In the genomic region with DNA sequence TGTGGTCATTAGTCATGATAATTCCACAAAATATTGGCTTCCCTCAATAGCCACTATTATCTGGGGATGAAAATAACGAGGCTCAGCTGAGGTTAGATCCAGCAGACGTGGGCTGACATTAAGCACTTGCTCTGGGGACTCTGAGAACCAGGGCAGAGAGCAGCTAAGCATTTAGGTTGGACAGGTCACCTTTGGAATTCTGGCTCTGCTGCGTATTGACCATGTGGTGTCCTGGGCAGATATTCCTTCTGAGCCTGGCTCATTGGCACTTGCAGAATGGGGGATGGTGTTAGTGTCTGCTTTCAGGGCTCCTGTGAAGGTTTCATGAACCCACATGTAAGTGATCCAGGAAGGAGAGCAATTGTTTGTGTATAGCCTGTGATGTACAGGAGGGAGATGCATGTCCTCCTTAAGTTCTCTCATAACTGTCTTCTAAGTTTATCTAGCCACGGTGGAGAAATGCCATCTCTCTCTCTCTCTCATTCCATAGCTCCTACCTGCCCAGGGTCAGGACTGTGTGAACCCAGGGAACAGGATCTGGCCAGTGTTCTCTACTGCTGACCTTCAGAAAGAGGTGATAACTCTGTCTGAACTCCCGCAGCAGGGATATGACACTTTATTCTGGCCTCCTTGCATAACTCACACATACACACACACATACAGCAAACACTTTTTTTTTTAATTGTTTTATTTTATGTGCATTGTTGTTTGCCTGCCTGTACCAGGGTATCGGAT, we compare ENCODE assay signal across 14 mouse cellular contexts. TPM values are rescaled to one million over a fixed set of nuclear protein-coding genes. Genes with fewer than 3 reads are reported as not detected.
A peak's percentile ranks its signal among the peaks of the same experiment; 100 is the strongest.
DNase-seq lines count a peak whose midpoint lies in the region; ATAC-seq and TF ChIP-seq lines count a peak whose summit lies in the region.
"Had no signal": no experiment of that assay in that cellular context is flagged by ENCODE, and none has a peak within 500 bp of the region (broad histone marks: within the 10 kb centered on the region; RNA-seq: fewer than 3 reads in every experiment).

No protein-coding gene starts in this region.

- no peak overlapping the region for H3K4me2 ChIP-seq in heart, postnatal 0 days (ENCODE audit: low read depth, low read length)
- H3K4me2 ChIP-seq: intestine, embryonic 15.5 days had no signal

- no peak overlapping the region for H3K4me3 ChIP-seq in heart, postnatal 0 days (ENCODE audit: low read depth, low read length)
- H3K4me3 ChIP-seq: intestine, embryonic 15.5 days had no signal

- peak; percentile 69 for DNase-seq in gastrocnemius, adult 18-20 months (ENCODE audit: low spot score)
- no peak for DNase-seq in gastrocnemius, postnatal 14 days
- DNase-seq in kidney, adult 9 months: peak; percentile 70
- no peak for DNase-seq in kidney, postnatal 14 days
- DNase-seq in cerebellum, adult 8-10 months: peak; percentile 43
- no peak for DNase-seq in heart, postnatal 0 days (ENCODE audit: low spot score)
- DNase-seq in embryo, embryonic 9.5 days (ENCODE audit: extremely low spot score): no peak
- DNase-seq in embryo, embryonic 11 days: no peak
- DNase-seq: B cell, adult 2 months; liver, postnatal 0 days; right cerebral cortex, adult 18-20 months had no signal

- peaks cover 70% of the 10 kb centered on the region for H3K4me1 ChIP-seq in heart, postnatal 0 days (ENCODE audit: control insufficient read depth, insufficient read depth)

- no peak overlapping the region for H3K9ac ChIP-seq in heart, postnatal 0 days (replicated peaks; ENCODE audit: low read depth, low read length)
- H3K9ac ChIP-seq: intestine, embryonic 15.5 days; liver, postnatal 0 days had no signal

- intact Hi-C loops in gastrocnemius, postnatal 14 days (cut with DNase I; ENCODE audit: low total_unique reads): no loop called here

- TF ChIP-seq EP300 in heart, postnatal 0 days (IDR thresholded peaks at IDR 0.05; ENCODE audit: low read depth): no peak

- H3K9me3 ChIP-seq in heart, postnatal 0 days (replicated peaks; ENCODE audit: control insufficient read depth, low read length): no peaks in the 10 kb centered on the region
- H3K9me3 ChIP-seq: G1E; intestine, embryonic 15.5 days had no signal

- no peak for TF ChIP-seq CTCF in heart, postnatal 0 days (IDR thresholded peaks at IDR 0.05; ENCODE audit: low read depth)

- H3K27ac ChIP-seq in heart, postnatal 0 days (ENCODE audit: low read depth): 0 out of 2 replicates have a peak overlapping the region, but pooled peaks have one; percentile 75
- H3K27ac ChIP-seq: intestine, embryonic 15.5 days had no signal

- H3K27me3 ChIP-seq in heart, postnatal 0 days (ENCODE audit: control insufficient read depth, insufficient read depth, low read length): no peaks in the 10 kb centered on the region
- H3K27me3 ChIP-seq: intestine, embryonic 15.5 days had no signal

- H3K36me3 ChIP-seq in heart, postnatal 0 days (replicated peaks; ENCODE audit: control insufficient read depth, insufficient read depth, low read length): no peaks in the 10 kb centered on the region
- H3K36me3 ChIP-seq: G1E; intestine, embryonic 15.5 days had no signal

- 43% methylated on average over 6 of the region's 6 CpGs for WGBS in heart, postnatal 0 days

- no peak for ATAC-seq in heart, postnatal 0 days (ENCODE audit: insufficient read depth, low read depth)
- ATAC-seq: intestine, embryonic 15.5 days; liver, postnatal 0 days had no signal

RNA-seq across cellular contexts. Expression of a gene that starts 26.3 kb away (rescaled TPM):
- total RNA-seq in gastrocnemius, adult 18-20 months (2021): under 1 TPM in 1 of 2 experiments, not detected in 1; 0.11 TPM
- total RNA-seq in gastrocnemius, postnatal 14 days (2021): under 1 TPM; 0.10 to 0.20 TPM
- 0.12 TPM in 1 of 2 replicates, not detected in the other for total RNA-seq in heart, postnatal 0 days (2014; rRNA removed; ENCODE audit: low replicate concordance)
- polyA plus RNA-seq in heart, postnatal 0 days (2015; fragmentation: Nextera tagmentation; extraction: Ambion mirVana): 0.51 and 0.61 TPM in 2 replicates
- total RNA-seq: neutrophil, adult 5-6 weeks had no signal
- polyA plus RNA-seq: G1E; liver, postnatal 0 days had no signal

RNA-seq across cellular contexts. Expression of a gene that starts 30.2 kb away (rescaled TPM):
- 10 to 100 TPM; 29.0 to 42.2 TPM for total RNA-seq in gastrocnemius, adult 18-20 months (2021)
- total RNA-seq in gastrocnemius, postnatal 14 days (2021): 10 to 100 TPM; 32.4 to 39.8 TPM
- 55.7 and 100 TPM in 2 replicates for total RNA-seq in heart, postnatal 0 days (2014; rRNA removed; ENCODE audit: low replicate concordance)
- polyA plus RNA-seq in heart, postnatal 0 days (2015; fragmentation: Nextera tagmentation; extraction: Ambion mirVana): 41.6 and 44.9 TPM in 2 replicates

RNA-seq across cellular contexts. Expression of a gene that starts 39.4 kb away (rescaled TPM):
- 1 to 10 TPM; 3.6 to 8.1 TPM for total RNA-seq in gastrocnemius, adult 18-20 months (2021)
- total RNA-seq in gastrocnemius, postnatal 14 days (2021): 1 to 10 TPM; 2.5 to 4.5 TPM
- 2.0 and 2.5 TPM in 2 replicates for total RNA-seq in heart, postnatal 0 days (2014; rRNA removed; ENCODE audit: low replicate concordance)
- polyA plus RNA-seq in heart, postnatal 0 days (2015; fragmentation: Nextera tagmentation; extraction: Ambion mirVana): 1.6 and 1.8 TPM in 2 replicates
- polyA plus RNA-seq: G1E had no signal

RNA-seq across cellular contexts. Expression of a gene that starts 50.9 kb away (rescaled TPM):
- 10 to 100 TPM; 54.0 to 63.3 TPM for total RNA-seq in gastrocnemius, adult 18-20 months (2021)
- 10 to 100 TPM; 59.8 to 72.1 TPM for total RNA-seq in gastrocnemius, postnatal 14 days (2021)
- total RNA-seq in heart, postnatal 0 days (2014; rRNA removed; ENCODE audit: low replicate concordance): 221 and 310 TPM in 2 replicates
- 345 and 362 TPM in 2 replicates for polyA plus RNA-seq in heart, postnatal 0 days (2015; fragmentation: Nextera tagmentation; extraction: Ambion mirVana)

RNA-seq across cellular contexts. Expression of a gene that starts 51.1 kb away (rescaled TPM):
- 10 to 100 TPM; 74.4 to 77.1 TPM for total RNA-seq in gastrocnemius, adult 18-20 months (2021)
- 10 to 100 TPM; 76.7 to 77.5 TPM for total RNA-seq in gastrocnemius, postnatal 14 days (2021)
- total RNA-seq in heart, postnatal 0 days (2014; rRNA removed; ENCODE audit: low replicate concordance): 125 and 146 TPM in 2 replicates
- 162 and 165 TPM in 2 replicates for polyA plus RNA-seq in heart, postnatal 0 days (2015; fragmentation: Nextera tagmentation; extraction: Ambion mirVana)

Comparison
In these comparisons a context has a peak if more than half of its experiments do, and no peak if none do; other contexts are left out.
1. DNase-seq: peak in gastrocnemius, adult 18-20 months (single experiment), kidney, adult 9 months (single experiment) and cerebellum, adult 8-10 months (single experiment); none in gastrocnemius, postnatal 14 days (single experiment), kidney, postnatal 14 days (single experiment), heart, postnatal 0 days (single experiment), embryo, embryonic 9.5 days (single experiment) and embryo, embryonic 11 days (single experiment).